Mouse (Mus musculus): ENCODE results near the gene Zdhhc18.

DNA sequence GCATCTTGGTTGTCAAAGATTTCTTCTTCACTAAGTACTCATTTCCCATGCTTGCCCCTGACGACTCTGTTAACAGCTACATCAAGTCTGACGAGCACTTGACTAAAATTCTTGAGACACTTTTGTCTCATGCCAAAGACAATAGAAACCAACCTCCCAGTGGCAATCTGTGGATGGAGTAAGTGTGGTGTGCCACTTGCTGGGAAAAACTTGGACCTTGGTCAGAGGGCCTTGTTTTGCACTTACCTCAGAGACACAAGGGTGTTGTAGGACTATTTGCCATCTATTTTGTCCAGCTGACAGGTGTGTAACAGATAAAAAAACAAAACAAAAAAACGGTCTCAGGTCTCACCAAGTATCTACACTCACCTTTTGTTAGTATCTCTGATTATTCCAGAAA, 26.2 kb upstream of the Zdhhc18 start:
- TF ChIP-seq CTCF (IDR thresholded peaks at IDR 0.05; ENCODE audit: low read depth, low read length) (no peak), POLR2A (IDR thresholded peaks at IDR 0.05; ENCODE audit: borderline replicate concordance, low read depth, low read length) (no peak)

Data from bone marrow macrophage, adult 2 months (primary cell).